Mouse (Mus musculus): ENCODE data around the gene Tcirg1. TPM values are rescaled to one million over a fixed set of nuclear protein-coding genes. Genes with fewer than 3 reads are reported as not detected.
A peak's percentile ranks its signal among the peaks of the same experiment; 100 is the strongest.

The Tcirg1 gene
- polyA plus RNA-seq, 1 experiment from 2014 or later: 12.4 TPM

GRCm38 (mm10) chr19:3853891-3854290, 53.0 kb downstream of the Tcirg1 start:
- Histone ChIP-seq H3K4me2 (no peak overlapping the region), H3K36me3 (replicated peaks) (no peaks in the 10 kb centered on the region), H3K4me3 (replicated peaks) (no peak overlapping the region), H3K9ac (no peak overlapping the region), H3K27ac (no peak overlapping the region), H3K27me3 (no peaks in the 10 kb centered on the region), H3K9me3 (no peaks in the 10 kb centered on the region), H3K4me1 (peaks cover 35% of the 10 kb centered on the region)
- WGBS: 95% methylated on average over 1 of the region's 1 CpGs
- ATAC-seq (ENCODE audit: low FRiP score): no peak

DNA sequence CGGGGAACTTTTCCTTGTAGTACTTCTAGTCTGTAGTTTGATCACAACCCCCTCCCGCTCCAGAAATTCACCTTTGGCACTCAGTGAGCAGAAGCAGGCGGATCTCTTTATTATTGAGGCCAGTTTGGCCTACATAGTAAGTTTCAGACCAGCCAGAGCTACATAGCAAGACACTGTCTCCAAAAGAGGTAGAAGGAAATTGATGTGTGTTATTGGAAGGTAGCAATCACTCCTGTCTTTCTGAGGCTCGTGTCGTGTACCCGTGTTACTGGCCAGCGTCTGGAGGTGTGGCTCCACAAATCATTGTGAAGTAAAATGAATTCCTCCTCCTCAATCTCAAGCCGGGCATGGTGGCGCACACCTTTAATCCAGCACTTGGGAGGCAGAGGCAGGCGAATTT, 53.8 kb downstream of the Tcirg1 start:
- peak overlapping the region; percentile 92 for H3K4me3 ChIP-seq (replicated peaks)

GRCm38 (mm10) chr19:3851979-3852681, 54.8 kb downstream of the Tcirg1 start:
- H3K9me3 ChIP-seq: no peaks in the 10 kb centered on the region
- no peaks in the 10 kb centered on the region for H3K27me3 ChIP-seq
- peak overlapping the region; percentile 72 for H3K4me2 ChIP-seq
- peaks cover 31% of the 10 kb centered on the region for H3K4me1 ChIP-seq
- peak overlapping the region; percentile 98 for H3K27ac ChIP-seq
- no peak; the same call in 1 of the 2 replicates for ATAC-seq (ENCODE audit: low FRiP score)
- peak overlapping the region; percentile 92 for H3K4me3 ChIP-seq (replicated peaks)
- under 1% methylated on average over 66 of the region's 74 CpGs for WGBS
- peak overlapping the region; percentile 91 for H3K9ac ChIP-seq
- no peaks in the 10 kb centered on the region for H3K36me3 ChIP-seq (replicated peaks)

More for the DNA sequence above, 53.8 kb downstream of the Tcirg1 start:
- Histone ChIP-seq H3K4me2 (peak overlapping the region; percentile 72), H3K9me3 (no peaks in the 10 kb centered on the region), H3K36me3 (replicated peaks) (no peaks in the 10 kb centered on the region), H3K9ac (no peak overlapping the region), H3K27ac (no peak overlapping the region), H3K27me3 (no peaks in the 10 kb centered on the region), H3K4me1 (peaks cover 35% of the 10 kb centered on the region)
- 90% methylated on average over 10 of the region's 10 CpGs for WGBS
- no peak for ATAC-seq (ENCODE audit: low FRiP score)

- WGBS: under 1% methylated on average over 54 of the region's 54 CpGs
- Histone ChIP-seq H3K4me1 (peaks cover 31% of the 10 kb centered on the region), H3K4me3 (replicated peaks) (peak within 1 kb of the TSS; percentile 92)
Observed at GRCm38 (mm10) chr19:3851502-3851962, 55.4 kb downstream of the Tcirg1 start, which contains the start of gene Chka. TSS of gene Chka (plus strand) at chr19:3851773.

GRCm38 (mm10) chr19:3850847-3851469, 56.0 kb downstream of the Tcirg1 start:
- ATAC-seq (ENCODE audit: low FRiP score): peak; percentile 5; the same call in 1 of the 2 replicates
- H3K9ac ChIP-seq: peak overlapping the region; percentile 44
- WGBS: 6% methylated on average over 19 of the region's 19 CpGs
- peaks cover 31% of the 10 kb centered on the region for H3K4me1 ChIP-seq
- peak overlapping the region; percentile 98 for H3K27ac ChIP-seq
- peak overlapping the region; percentile 72 for H3K4me2 ChIP-seq
- H3K27me3 ChIP-seq: no peaks in the 10 kb centered on the region
- no peaks in the 10 kb centered on the region for H3K36me3 ChIP-seq (replicated peaks)
- peak overlapping the region; percentile 92 for H3K4me3 ChIP-seq (replicated peaks)
- H3K9me3 ChIP-seq: no peaks in the 10 kb centered on the region

More at GRCm38 (mm10) chr19:3851502-3851962, 55.4 kb downstream of the Tcirg1 start, which contains the start of gene Chka:
- Histone ChIP-seq H3K36me3 (replicated peaks) (no peaks in the 10 kb centered on the region), H3K4me2 (peak within 1 kb of the TSS; percentile 72), H3K27me3 (no peaks in the 10 kb centered on the region), H3K9me3 (no peaks in the 10 kb centered on the region), H3K27ac (peak within 1 kb of the TSS; percentile 98), H3K9ac (peak within 1 kb of the TSS; percentile 91)
- peak; percentile 99 for ATAC-seq (ENCODE audit: low FRiP score)

- Histone ChIP-seq H3K9me3 (no peaks in the 10 kb centered on the region), H3K27me3 (no peaks in the 10 kb centered on the region), H3K9ac (no peak overlapping the region), H3K36me3 (replicated peaks) (no peaks in the 10 kb centered on the region), H3K27ac (no peak overlapping the region), H3K4me2 (no peak overlapping the region), H3K4me1 (peaks cover 22% of the 10 kb centered on the region), H3K4me3 (replicated peaks) (no peak overlapping the region)
- WGBS: 35% methylated on average over 5 of the region's 5 CpGs
- no peak for ATAC-seq (ENCODE audit: low FRiP score)
Observed at GRCm38 (mm10) chr19:3850076-3850475, 56.9 kb downstream of the Tcirg1 start.

- no peak overlapping the region for H3K9ac ChIP-seq
- ATAC-seq (ENCODE audit: low FRiP score): no peak
- H3K27me3 ChIP-seq: no peaks in the 10 kb centered on the region
- H3K4me1 ChIP-seq: peaks cover 20% of the 10 kb centered on the region
- WGBS: 92% methylated on average over 2 of the region's 2 CpGs
- no peaks in the 10 kb centered on the region for H3K36me3 ChIP-seq (replicated peaks)
- H3K4me2 ChIP-seq: no peak overlapping the region
- H3K4me3 ChIP-seq (replicated peaks): no peak overlapping the region
- H3K9me3 ChIP-seq: no peaks in the 10 kb centered on the region
- H3K27ac ChIP-seq: no peak overlapping the region
Observed at GRCm38 (mm10) chr19:3849251-3849650, 57.7 kb downstream of the Tcirg1 start.

DNA sequence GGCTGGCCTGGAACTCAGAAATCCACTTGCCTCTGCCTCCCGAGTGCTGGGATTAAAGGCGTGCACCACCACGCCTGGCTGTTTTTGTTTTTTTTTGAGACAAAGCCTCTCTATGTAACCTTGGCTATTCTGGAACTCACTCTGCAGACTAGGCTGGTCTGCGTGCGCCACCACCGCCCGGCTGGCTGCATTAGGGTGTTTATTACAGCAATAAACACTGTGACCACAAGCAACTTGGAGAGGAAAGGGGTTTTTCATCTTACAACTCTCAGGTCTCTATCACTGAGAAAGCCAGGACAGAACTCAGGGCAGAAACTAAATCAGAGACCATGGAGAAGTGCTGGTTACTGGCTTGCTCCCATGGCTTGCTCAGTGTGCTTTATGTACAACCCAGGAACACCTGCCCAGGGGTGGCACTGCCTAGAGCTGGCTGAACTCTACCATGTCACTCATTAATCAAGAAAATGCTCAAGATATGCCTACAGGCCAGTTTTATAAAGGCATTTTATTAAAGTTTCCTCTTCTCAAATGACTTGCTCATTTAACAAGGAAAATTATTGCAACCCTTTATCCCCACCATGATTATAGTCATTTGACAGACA, 58.6 kb downstream of the Tcirg1 start:
- Histone ChIP-seq H3K9ac (no peak overlapping the region), H3K4me1 (peaks cover 12% of the 10 kb centered on the region), H3K36me3 (replicated peaks) (no peaks in the 10 kb centered on the region), H3K27ac (no peak overlapping the region), H3K4me2 (no peak overlapping the region), H3K4me3 (replicated peaks) (no peak overlapping the region), H3K27me3 (no peaks in the 10 kb centered on the region), H3K9me3 (no peaks in the 10 kb centered on the region)
- ATAC-seq (ENCODE audit: low FRiP score): no peak
- WGBS: 81% methylated on average over 7 of the region's 7 CpGs

DNA sequence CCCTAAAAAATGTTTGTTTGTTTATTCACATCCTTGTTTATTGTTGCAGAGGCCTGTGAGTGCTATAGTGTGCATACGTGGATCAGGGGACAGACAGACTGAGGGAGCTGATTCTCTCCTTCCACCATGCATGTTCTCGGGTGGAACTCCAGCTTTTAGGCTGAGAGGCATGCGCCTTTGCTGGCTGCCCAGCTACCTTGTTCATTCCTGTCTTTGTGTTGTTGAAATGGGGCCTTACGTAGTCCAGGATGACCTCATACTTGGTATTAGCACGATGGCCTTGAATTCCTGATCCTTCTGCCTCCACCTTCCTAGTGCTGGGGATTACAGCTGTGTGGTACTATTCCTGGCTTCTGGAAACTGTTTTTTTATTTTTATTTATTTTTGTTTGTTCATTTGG, 59.2 kb downstream of the Tcirg1 start:
- 78% methylated on average over 5 of the region's 5 CpGs for WGBS
- Histone ChIP-seq H3K4me1 (peaks cover 8% of the 10 kb centered on the region), H3K4me3 (replicated peaks) (no peak overlapping the region), H3K27ac (no peak overlapping the region), H3K9ac (no peak overlapping the region), H3K9me3 (no peaks in the 10 kb centered on the region), H3K4me2 (no peak overlapping the region), H3K36me3 (replicated peaks) (no peaks in the 10 kb centered on the region), H3K27me3 (no peaks in the 10 kb centered on the region)
- no peak for ATAC-seq (ENCODE audit: low FRiP score)

DNA sequence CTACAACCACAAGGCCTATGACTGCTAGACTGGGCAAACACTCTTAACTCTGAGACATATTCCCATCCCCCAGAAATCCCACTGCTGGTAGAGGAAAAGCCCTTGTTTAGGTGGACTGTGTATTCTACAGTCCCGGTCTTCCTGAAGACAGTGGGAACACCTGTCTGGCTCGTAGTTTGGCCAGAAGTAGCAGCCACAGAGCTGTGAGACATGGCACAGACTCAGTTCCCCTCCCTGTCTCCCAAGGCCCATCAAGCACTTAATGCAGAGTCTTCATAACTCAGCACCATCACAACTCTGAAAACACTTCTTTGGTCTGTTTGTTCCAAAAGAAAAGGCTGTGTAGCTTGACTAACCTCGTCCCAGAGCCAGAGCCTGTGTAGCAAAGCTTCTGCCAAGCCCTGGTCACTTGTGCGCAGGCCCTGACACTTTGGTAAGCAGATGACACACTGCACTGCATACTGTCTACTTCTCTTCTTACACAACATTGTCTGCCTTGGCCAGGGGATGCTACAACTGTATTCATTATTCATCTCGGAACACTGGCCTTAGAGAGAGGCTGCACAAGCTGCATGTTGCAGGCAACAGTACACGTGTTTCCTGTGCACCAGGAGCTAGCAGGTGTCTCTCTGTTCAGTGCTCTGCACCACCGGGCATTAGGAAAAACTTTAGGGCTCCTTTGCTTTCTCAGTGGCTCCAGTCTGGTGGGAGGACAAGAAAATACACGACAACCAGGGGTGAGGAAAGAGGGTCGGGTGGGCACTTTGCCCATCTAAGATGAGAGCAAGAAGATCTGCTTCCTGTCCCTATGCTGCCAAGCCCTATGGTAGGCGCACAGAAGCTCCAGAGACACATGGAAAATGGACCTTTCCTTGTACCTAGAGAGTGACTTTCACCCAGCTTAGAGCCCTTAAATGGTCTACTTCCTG, 60.0 kb downstream of the Tcirg1 start:
- Histone ChIP-seq H3K4me2 (no peak overlapping the region), H3K27me3 (no peaks in the 10 kb centered on the region), H3K4me1 (peaks cover 8% of the 10 kb centered on the region), H3K9ac (no peak overlapping the region), H3K27ac (no peak overlapping the region), H3K36me3 (replicated peaks) (no peaks in the 10 kb centered on the region), H3K4me3 (replicated peaks) (no peak overlapping the region), H3K9me3 (no peaks in the 10 kb centered on the region)
- 81% methylated on average over 10 of the region's 10 CpGs for WGBS
- no peak for ATAC-seq (ENCODE audit: low FRiP score)
